Mouse (Mus musculus): ENCODE measurements around the gene Caln1.

Caln1 gene

GRCm38 (mm10) chr5:130702361-130702760 lies 333.1 kb downstream of the Caln1 start:
- peak; percentile 77 for DNase-seq

GRCm38 (mm10) chr5:130704866-130705265 lies 335.6 kb downstream of the Caln1 start:
- no peak for DNase-seq

GRCm38 (mm10) chr5:130706202-130706855 lies 337.1 kb downstream of the Caln1 start:
- DNase-seq = peak; percentile 57

- DNase-seq = no peak
Observed at GRCm38 (mm10) chr5:130707755-130708154, 338.5 kb downstream of the Caln1 start.

GRCm38 (mm10) chr5:130708616-130709015 lies 339.4 kb downstream of the Caln1 start:
- DNase-seq = no peak

GRCm38 (mm10) chr5:130711643-130712042 lies 342.4 kb downstream of the Caln1 start:
- no peak for DNase-seq

- no peak for DNase-seq
Observed at GRCm38 (mm10) chr5:130712281-130712680, 343.0 kb downstream of the Caln1 start.

GRCm38 (mm10) chr5:130715181-130715580 lies 345.9 kb downstream of the Caln1 start:
- DNase-seq = peak; percentile 51

GRCm38 (mm10) chr5:130718385-130718784 lies 349.1 kb downstream of the Caln1 start:
- no peak for DNase-seq

GRCm38 (mm10) chr5:130742171-130742570 lies 372.9 kb downstream of the Caln1 start:
- DNase-seq = peak; percentile 41

GRCm38 (mm10) chr5:130757517-130757916 lies 388.3 kb downstream of the Caln1 start:
- no peak for DNase-seq

- DNase-seq = peak; percentile 84
Observed at GRCm38 (mm10) chr5:130765784-130766183, 396.5 kb downstream of the Caln1 start.

GRCm38 (mm10) chr5:130771061-130771741 lies 401.9 kb downstream of the Caln1 start:
- peak; percentile 64 for DNase-seq

GRCm38 (mm10) chr5:130772491-130772890 lies 403.2 kb downstream of the Caln1 start:
- DNase-seq = no peak

- DNase-seq = no peak
Observed at GRCm38 (mm10) chr5:130774946-130775345, 405.7 kb downstream of the Caln1 start.

- DNase-seq = peak; percentile 70
Observed at GRCm38 (mm10) chr5:130792755-130793452, 423.6 kb downstream of the Caln1 start.

GRCm38 (mm10) chr5:130797713-130798112 lies 428.5 kb downstream of the Caln1 start:
- no peak for DNase-seq

- peak; percentile 76 for DNase-seq
Observed at GRCm38 (mm10) chr5:130810314-130810713, 441.1 kb downstream of the Caln1 start.

GRCm38 (mm10) chr5:130810846-130811245 lies 441.6 kb downstream of the Caln1 start:
- DNase-seq = peak; percentile 66

- peak; percentile 57 for DNase-seq
Observed at GRCm38 (mm10) chr5:130811266-130811665, 442.0 kb downstream of the Caln1 start.

- no peak for DNase-seq
Observed at GRCm38 (mm10) chr5:130811966-130812365, 442.7 kb downstream of the Caln1 start.

- DNase-seq = no peak
Observed at GRCm38 (mm10) chr5:130812556-130812955, 443.3 kb downstream of the Caln1 start.

- no peak for DNase-seq
Observed at GRCm38 (mm10) chr5:130813089-130813488, 443.8 kb downstream of the Caln1 start.

GRCm38 (mm10) chr5:130815352-130815751 lies 446.1 kb downstream of the Caln1 start:
- peak; percentile 45 for DNase-seq

Data from cerebellum, adult 9-11 months (tissue).